Mouse (Mus musculus) testis, adult 2 months (tissue): ENCODE measurements at regions not wholly inside any gene's neighbourhood (a gene's known extent, or its start where the extent isn't known, plus 50 kb on each side); places are given as distances from the start of the nearest gene placed in this dataset.
A peak's percentile ranks its signal among the peaks of the same experiment; 100 is the strongest.

Source experiments
- H3K27ac ChIP-seq: fragments of 200-500 bp; 2 replicates; pipeline ENCODE4 v1.5.1; 2012; ENCODE audit warnings: low read depth, low read length; ENCODE audit not compliant: control insufficient read depth, insufficient read depth
- H3K27me3 ChIP-seq: fragments of 200-500 bp; 2 replicates; pipeline ENCODE4 v1.6.1; 2012; ENCODE audit warnings: mild to moderate bottlenecking, low read length, moderate library complexity; ENCODE audit not compliant: control insufficient read depth, insufficient read depth
- H3K36me3 ChIP-seq: fragments of 200-500 bp; 2 replicates; pipeline ENCODE4 v1.6.1; 2012; ENCODE audit warnings: mild to moderate bottlenecking, low read length; ENCODE audit not compliant: control insufficient read depth, insufficient read depth
- H3K4me1 ChIP-seq: fragments of 200-500 bp; 2 replicates; pipeline ENCODE4 v1.6.1; 2012; ENCODE audit warnings: low read length; ENCODE audit not compliant: control insufficient read depth, insufficient read depth
- H3K4me3 ChIP-seq: fragments of 200-500 bp; 2 replicates; pipeline ENCODE4 v1.5.1; 2012; ENCODE audit warnings: low read depth, mild to moderate bottlenecking, low read length, moderate library complexity, mixed read lengths; ENCODE audit not compliant: control insufficient read depth
- CTCF ChIP-seq: fragments of 200-500 bp; IDR thresholded peaks from 2 replicates; pipeline ENCODE4 v1.5.1; 2012; ENCODE audit warnings: low read depth, mild to moderate bottlenecking, inconsistent platforms, low read length, moderate library complexity; ENCODE audit not compliant: control insufficient read depth, insufficient read depth, insufficient replicate concordance
- POLR2A ChIP-seq: fragments of 200-500 bp; IDR thresholded peaks from 2 replicates; pipeline ENCODE4 v1.6.1; 2012; ENCODE audit warnings: low read depth, mild to moderate bottlenecking, inconsistent platforms, low read length, moderate library complexity; ENCODE audit not compliant: control insufficient read depth

DNA sequence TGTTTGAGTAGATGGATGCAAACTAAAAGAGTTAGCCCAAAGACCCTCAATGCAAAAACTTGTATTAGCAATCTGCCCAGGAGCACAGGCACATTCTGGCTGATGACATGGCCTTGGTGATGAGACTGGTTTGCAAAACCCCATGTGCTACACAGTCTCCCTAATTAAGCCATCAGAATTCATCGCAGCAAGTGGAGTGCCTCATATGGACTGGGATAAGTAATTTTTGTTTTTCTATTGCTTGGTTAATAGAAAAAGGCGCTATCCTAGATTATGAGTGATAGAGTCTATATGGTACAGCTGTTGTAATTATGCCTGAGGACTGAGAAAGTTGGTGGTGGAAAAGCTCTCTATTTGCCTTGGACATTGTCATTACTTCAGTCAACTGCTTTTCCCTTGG lies 155.2 kb upstream of the Robo1 start:
- Histone ChIP-seq H3K27me3 (no peaks in the 10 kb centered on the region), H3K27ac (no peak overlapping the region), H3K4me3 (no peak overlapping the region), H3K4me1 (0 out of 2 replicates have a peak, but pooled peaks cover under 1% of the 10 kb centered on the region), H3K36me3 (no peaks in the 10 kb centered on the region)
- TF ChIP-seq POLR2A (no peak), CTCF (no peak)

DNA sequence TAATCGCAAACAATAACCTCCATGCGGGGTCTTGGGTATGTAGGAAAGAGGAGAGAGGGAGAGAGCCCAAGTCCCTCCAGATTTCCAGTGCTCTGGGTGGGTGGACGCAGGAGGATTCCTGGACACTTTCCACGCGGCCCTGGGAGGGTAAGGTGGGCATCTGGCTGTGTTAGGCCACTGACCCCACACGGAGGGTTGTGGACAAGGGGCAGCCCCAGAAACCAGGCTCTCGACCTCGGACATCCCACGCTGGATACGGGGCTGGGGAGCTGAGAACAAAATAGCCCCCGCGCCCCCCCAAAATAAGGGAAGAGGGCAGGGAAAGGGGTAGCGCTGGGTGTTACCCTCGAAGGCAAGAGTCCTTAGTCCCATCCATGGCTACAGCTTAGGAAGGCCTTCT lies 150.2 kb upstream of the Robo1 start:
- Histone ChIP-seq H3K27me3 (no peaks in the 10 kb centered on the region), H3K27ac (no peak overlapping the region), H3K36me3 (no peaks in the 10 kb centered on the region), H3K4me1 (peaks cover 4% of the 10 kb centered on the region; the same call in 1 of the 2 replicates), H3K4me3 (peak overlapping the region; percentile 59)
- no peak for TF ChIP-seq CTCF
- TF ChIP-seq POLR2A: no peak

DNA sequence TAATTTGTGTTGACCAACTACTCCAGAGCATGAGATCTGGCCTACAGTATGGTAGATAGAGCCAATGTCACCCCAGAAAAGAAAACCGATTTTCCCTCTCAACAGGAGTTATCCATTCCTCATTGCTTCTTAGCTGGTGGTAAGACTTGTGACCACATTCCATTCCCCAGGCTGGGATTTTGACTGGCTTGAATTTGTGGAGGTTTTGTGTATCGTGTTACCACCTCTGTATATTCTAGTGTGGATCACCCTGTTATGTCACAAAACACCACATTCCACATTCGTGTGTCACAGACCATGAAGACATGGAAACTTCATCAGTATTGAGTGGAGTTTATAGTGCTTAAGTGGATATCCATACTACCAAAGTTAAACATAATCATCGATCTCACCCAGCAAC lies 148.7 kb upstream of the Robo1 start:
- TF ChIP-seq CTCF (no peak), POLR2A (no peak)

GRCm38 (mm10) chr16:72175727-72176126 lies 132.4 kb upstream of the Robo1 start:
- Histone ChIP-seq H3K27ac (no peak overlapping the region), H3K4me1 (no peaks in the 10 kb centered on the region), H3K4me3 (no peak overlapping the region), H3K36me3 (no peaks in the 10 kb centered on the region), H3K27me3 (no peaks in the 10 kb centered on the region)
- TF ChIP-seq POLR2A (no peak), CTCF (no peak)

More for the DNA sequence above, 148.7 kb upstream of the Robo1 start:
- Histone ChIP-seq H3K36me3 (no peaks in the 10 kb centered on the region), H3K4me1 (peaks cover 4% of the 10 kb centered on the region; the same call in 1 of the 2 replicates), H3K4me3 (peak overlapping the region; percentile 59), H3K27me3 (no peaks in the 10 kb centered on the region), H3K27ac (no peak overlapping the region)

DNA sequence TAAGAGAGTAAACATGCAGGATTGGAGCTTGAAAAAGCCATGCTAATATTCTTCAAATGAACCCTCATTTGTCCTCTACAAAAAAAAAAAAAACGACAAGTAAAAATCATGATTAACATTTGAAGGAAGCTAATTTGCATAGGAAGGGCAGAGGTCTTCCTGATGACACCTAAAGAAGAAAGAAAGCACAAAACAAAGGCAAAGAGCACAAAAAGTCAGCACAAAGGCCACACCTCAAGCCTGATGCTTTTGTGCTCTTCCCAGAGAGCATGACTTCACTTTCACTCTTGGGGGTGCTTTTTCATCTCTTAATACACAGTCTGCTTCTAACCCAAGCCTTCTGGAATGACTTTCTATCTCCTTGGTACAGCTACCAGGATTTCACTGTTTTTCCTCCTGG lies 113.8 kb upstream of the Robo1 start:
- no peak overlapping the region for H3K4me3 ChIP-seq
- no peaks in the 10 kb centered on the region for H3K4me1 ChIP-seq
- no peaks in the 10 kb centered on the region for H3K27me3 ChIP-seq
- H3K36me3 ChIP-seq: no peaks in the 10 kb centered on the region
- H3K27ac ChIP-seq: no peak overlapping the region
- TF ChIP-seq POLR2A (no peak), CTCF (no peak)

DNA sequence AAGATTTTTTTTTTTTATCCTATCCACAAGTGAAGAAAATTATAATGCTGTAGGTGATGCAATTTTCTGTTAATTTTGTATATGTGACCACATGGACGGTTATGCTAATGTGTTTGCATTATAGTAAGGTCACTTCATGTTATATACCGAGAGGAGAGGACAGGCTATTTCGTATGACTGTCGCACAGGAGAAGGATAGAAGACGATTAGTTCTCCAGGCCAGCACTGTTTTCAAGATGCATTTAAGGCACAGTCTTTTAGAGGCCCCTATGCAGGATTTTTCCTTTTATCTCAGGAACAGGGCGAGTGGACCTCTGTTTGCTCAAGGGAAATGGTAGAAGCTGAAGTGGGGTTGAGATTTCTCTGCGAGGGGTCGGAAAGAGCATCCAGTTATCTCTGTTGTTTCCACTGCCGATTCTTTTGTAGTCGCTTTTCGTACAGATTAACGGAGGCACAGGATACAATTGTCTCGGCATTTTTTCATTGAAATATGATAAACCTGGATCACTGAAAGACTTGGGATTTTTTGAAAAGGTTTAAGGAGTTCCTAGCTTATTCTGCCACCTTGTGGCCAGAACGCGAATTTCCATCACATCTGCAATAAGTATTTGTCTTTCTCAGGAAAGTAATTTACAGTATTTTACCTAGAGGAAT lies 92.6 kb upstream of the Robo1 start:
- TF ChIP-seq CTCF: no peak
- no peak for TF ChIP-seq POLR2A
- no peaks in the 10 kb centered on the region for H3K27me3 ChIP-seq
- H3K27ac ChIP-seq: no peak overlapping the region
- H3K36me3 ChIP-seq: no peaks in the 10 kb centered on the region
- no peaks in the 10 kb centered on the region for H3K4me1 ChIP-seq
- no peak overlapping the region for H3K4me3 ChIP-seq

- H3K27me3 ChIP-seq: no peaks in the 10 kb centered on the region
- TF ChIP-seq POLR2A: no peak
- no peak for TF ChIP-seq CTCF
- no peak overlapping the region for H3K27ac ChIP-seq
- H3K36me3 ChIP-seq: no peaks in the 10 kb centered on the region
- no peak overlapping the region for H3K4me3 ChIP-seq
- H3K4me1 ChIP-seq: no peaks in the 10 kb centered on the region
These were observed 90.1 kb upstream of the Robo1 start for GRCm38 (mm10) chr16:72218021-72218420.

GRCm38 (mm10) chr16:72221912-72222502 lies 86.1 kb upstream of the Robo1 start:
- H3K27ac ChIP-seq: no peak overlapping the region
- no peak overlapping the region for H3K4me3 ChIP-seq
- TF ChIP-seq POLR2A: no peak
- no peak for TF ChIP-seq CTCF
- no peaks in the 10 kb centered on the region for H3K27me3 ChIP-seq
- no peaks in the 10 kb centered on the region for H3K36me3 ChIP-seq
- no peaks in the 10 kb centered on the region for H3K4me1 ChIP-seq
